Mouse (Mus musculus) c-Kit-positive CD71-positive TER-119-positive erythroid progenitor cells, embryonic 14.5 days (primary cell): ENCODE results near the gene Heyl.

Source experiments
- DNase-seq: peaks from one replicate; pipeline ENCODE4 v3.0.0-alpha.2; 2013; ENCODE audit warnings: low spot score

Heyl gene

GRCm38 (mm10) chr4:123233492-123234084 lies at the start of gene Heyl:
Heyl (plus strand) TSS chr4:123233556.
- DNase-seq = no peak

- DNase-seq = no peak
Measured at GRCm38 (mm10) chr4:123184816-123185215, 48.5 kb upstream of the Heyl start.

GRCm38 (mm10) chr4:123192336-123192735 lies 41.0 kb upstream of the Heyl start:
- no peak for DNase-seq

- DNase-seq = no peak
Measured at GRCm38 (mm10) chr4:123193791-123194190, 39.6 kb upstream of the Heyl start.

GRCm38 (mm10) chr4:123196695-123197094 lies 36.7 kb upstream of the Heyl start:
- DNase-seq = no peak

- DNase-seq = peak; percentile 38
Measured at GRCm38 (mm10) chr4:123200771-123201185, 32.6 kb upstream of the Heyl start.

- DNase-seq = no peak
Measured at GRCm38 (mm10) chr4:123201186-123202093, 31.9 kb upstream of the Heyl start, which contains the start of gene Nt5c1a. Nt5c1a (plus strand) TSS chr4:123201504.

- DNase-seq = no peak
Measured at GRCm38 (mm10) chr4:123202094-123202420, 31.3 kb upstream of the Heyl start.

GRCm38 (mm10) chr4:123207337-123207736 lies 26.0 kb upstream of the Heyl start:
- DNase-seq = no peak

- DNase-seq = no peak
Measured at GRCm38 (mm10) chr4:123210996-123211395, 22.4 kb upstream of the Heyl start.

- DNase-seq = no peak
Measured at GRCm38 (mm10) chr4:123211453-123211852, 21.9 kb upstream of the Heyl start.

GRCm38 (mm10) chr4:123212330-123212729 lies 21.0 kb upstream of the Heyl start:
- no peak for DNase-seq

GRCm38 (mm10) chr4:123213975-123214374 lies 19.4 kb upstream of the Heyl start:
- DNase-seq = no peak

- no peak for DNase-seq
Measured at GRCm38 (mm10) chr4:123215367-123215766, 18.0 kb upstream of the Heyl start.

GRCm38 (mm10) chr4:123216782-123217181 lies 16.6 kb upstream of the Heyl start:
- peak; percentile 30 for DNase-seq

GRCm38 (mm10) chr4:123219720-123220357 lies 13.5 kb upstream of the Heyl start:
- DNase-seq = peak; percentile 46

GRCm38 (mm10) chr4:123220637-123221036 lies 12.7 kb upstream of the Heyl start:
- no peak for DNase-seq

GRCm38 (mm10) chr4:123223309-123223708 lies 10.0 kb upstream of the Heyl start:
- peak; percentile 15 for DNase-seq

- DNase-seq = no peak
Measured at GRCm38 (mm10) chr4:123225718-123226403, 7.5 kb upstream of the Heyl start.

- no peak for DNase-seq
Measured at GRCm38 (mm10) chr4:123227707-123228106, 5.6 kb upstream of the Heyl start.

- no peak for DNase-seq
Measured at GRCm38 (mm10) chr4:123228270-123228669, 5.1 kb upstream of the Heyl start.

GRCm38 (mm10) chr4:123229166-123229565 lies 4.2 kb upstream of the Heyl start:
- no peak for DNase-seq
